Mouse (Mus musculus) kidney, postnatal 25 days (tissue): Measurements from ENCODE around the gene P2ry10b.

Experiments
- DNase-seq, 2 experiments: peaks; one replicate each; pipeline ENCODE4 v3.0.0; 2021; ENCODE audit warnings: mixed read lengths in 2 of 2

P2ry10b gene

DNA sequence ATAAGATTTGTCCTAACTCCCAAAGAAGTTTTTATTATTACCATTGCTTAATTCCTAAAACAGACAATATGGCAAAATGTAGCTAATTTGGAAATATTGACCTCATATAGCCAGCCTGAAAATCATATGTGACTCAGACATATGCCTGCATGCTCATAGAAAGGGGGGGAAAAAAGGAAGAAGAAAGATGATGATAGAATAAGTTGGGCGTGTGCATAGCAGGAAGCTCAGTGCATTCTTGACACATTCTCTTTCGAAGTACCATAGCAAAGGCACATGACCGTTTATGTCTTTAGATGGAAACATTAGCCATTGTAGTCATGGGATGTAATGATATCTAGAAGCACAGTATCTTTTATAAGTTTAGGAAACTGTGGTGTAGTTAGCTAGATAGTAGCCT is at the start of gene P2ry10b:
Gene P2ry10b (plus strand): TSS at position 247 of the 400 bp plus-strand sequence.
- DNase-seq = no peak

DNA sequence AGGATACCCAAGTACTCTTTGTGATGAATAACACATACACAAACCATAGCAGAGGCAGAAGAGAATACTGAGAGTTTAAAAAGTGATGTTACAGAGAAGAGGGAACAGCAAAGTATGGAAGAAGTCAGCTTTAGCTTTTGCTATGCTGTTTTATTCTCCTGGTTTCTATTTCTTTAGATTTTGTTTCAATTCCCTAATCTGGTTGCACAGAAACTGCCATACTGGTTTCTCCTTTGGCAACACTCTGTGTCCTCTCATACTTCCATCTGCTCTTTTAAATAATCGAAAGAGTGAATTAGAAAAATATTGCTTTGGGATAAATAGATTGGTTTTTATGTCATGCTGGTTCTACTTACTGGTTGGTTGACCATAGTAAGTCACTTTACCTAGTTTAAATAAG is 32.4 kb upstream of the P2ry10b start:
- DNase-seq = no peak

DNA sequence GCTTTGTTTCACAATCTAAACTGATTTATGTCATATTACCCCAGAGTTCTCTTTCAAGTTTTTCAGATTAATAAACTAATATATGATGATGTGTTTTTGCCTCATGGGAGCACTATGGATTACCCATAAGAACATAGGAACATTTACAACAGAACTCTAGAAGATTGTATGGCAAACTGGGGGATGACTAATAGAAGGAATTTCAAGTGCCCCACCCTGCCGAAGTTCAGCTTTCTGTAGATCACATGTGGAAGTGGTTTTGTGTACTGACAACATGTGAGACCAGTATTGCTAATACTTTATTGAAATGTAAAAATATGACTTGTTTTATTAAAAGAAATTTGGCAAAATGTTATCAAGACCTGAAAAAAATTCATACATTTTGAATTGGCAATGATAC is 31.7 kb upstream of the P2ry10b start:
- no peak for DNase-seq

DNA sequence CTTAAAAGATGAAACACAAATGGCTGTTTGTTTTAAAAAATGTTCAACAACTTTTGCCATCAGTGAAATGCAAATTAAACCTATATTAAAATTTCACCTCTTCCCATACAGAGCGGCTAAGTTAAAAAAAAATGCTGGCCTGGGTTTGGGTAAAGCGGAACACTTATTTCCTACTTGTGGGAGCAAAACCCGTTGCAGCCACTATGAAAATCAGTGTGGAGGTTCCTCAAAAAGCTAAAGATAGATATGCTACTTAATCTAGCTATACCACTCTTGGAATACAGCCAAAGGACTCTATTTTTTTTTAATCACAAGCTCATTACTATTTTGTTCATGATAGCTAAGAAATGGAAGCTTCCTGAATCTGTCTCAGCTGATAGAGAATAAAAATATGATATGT is 5.5 kb upstream of the P2ry10b start:
- no peak for DNase-seq

DNA sequence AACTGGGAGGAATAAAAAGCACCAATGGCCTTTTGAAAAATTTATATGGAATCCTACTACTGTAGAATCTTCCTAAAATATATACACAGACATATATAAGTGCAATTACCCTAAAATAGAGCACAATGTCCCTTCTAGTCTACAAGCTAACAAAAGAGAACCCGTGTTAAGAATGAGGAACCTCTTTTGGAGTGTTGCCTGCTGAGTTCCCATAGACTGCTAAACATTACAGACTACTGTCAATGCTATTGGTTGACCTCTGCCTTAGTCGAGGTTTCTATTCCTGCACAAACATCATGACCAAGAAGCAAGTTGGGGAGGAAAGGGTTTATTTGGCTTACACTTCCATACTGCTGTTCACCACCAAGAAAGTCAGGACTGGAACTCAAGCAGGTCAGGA is 4.8 kb upstream of the P2ry10b start:
- no peak for DNase-seq

DNA sequence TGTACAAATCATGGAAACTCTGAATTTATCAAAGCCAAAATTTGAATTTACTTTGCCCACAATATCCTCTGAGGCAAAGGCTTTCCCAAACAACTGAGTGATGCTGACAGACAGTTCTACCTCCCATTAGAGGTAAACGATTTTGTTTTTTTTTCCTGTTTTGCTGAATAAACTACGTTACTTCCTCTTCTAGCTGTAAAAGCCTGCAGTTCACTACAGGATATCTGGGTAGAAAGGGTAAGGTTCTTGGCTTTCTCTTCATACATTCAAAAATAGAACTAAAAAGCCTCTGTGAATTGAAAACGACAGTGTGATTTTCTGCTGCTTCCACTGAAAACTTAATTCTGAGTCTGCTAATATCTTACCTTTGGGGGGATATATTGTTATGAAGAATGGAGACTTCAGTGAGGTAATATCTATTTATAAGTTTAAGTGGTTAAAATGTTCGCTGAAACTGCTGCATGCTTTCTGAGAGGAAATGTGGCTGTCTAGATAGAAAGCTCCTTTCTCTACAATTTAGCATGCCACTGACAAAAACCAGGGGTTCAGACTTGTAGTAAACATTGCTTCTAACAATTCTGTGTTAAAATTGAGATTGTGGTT is 765 bp downstream of the P2ry10b start:
- DNase-seq = no peak

DNA sequence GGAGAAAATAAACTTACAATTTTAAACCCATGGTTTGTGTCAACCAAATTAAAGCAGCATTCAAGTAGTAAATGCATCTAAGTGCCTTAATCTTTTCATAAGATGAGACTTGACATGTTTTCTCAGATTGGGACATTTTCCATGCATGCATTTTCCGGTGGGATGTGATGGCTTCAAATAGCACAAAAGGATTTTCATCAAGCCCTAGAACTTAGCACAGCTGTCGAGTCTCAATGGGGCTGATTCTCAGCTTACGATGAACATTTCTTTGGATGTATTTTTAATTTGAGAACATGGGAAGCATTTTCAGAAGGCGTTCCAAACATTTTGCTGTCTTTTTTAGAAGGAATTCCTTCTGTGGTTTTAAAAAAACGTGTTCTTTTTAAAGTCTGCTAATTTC is 1.3 kb downstream of the P2ry10b start:
- no peak for DNase-seq

DNA sequence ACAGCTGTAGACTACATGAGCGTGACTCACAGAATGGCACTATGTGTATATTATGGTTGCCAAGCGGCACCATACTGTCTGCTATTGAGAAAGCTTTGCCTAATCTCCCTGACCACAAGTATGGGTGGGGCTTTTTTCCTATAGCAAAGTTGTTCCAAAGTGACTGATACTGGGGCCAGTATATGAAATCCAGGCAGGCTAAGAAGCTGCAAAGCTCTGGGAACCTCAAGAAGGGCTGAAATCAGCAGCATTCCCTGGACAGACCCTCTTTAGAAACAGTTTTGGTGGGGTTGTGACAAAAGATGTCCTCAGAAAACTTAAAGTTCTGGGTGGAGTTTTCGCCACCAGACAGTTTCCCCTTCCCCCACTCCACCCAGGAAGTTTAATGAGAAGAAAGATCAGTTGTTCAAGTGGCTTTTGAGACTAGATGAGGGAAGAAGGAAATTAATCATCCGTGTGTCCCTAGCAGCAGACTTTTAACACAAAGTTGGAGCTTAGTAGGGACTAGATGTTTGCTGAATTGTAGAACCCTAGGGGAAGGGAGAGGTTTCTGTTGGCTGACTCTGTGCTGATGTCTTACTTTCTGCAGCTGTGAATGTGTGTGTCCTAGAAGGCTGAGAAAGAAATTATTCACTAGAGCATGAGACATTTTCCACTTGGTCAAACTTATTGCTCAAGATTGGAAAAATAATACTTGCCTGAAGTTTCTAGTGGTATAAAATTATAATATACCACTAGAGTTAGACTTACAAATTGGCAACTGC is 2.2 kb downstream of the P2ry10b start:
- DNase-seq = no peak

DNA sequence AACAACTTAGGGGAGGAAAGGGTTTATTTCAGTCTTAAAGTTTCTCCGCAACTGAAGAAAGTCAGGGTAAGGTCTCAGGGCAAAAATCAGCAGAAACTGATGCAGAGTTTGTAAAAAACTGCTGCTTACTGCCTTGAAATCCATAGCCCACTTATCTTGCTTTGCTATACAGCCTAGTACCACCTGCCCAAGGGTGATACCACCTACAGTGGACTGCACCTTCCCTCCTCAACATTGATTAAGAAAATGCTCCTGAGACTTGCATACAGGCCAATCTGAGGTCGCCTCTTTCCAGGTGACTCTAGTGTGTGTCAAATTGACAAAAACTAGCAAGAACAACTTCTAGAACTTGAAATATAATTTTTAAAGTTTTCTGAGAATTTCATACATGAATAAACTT is 7.3 kb downstream of the P2ry10b start:
- DNase-seq = no peak

DNA sequence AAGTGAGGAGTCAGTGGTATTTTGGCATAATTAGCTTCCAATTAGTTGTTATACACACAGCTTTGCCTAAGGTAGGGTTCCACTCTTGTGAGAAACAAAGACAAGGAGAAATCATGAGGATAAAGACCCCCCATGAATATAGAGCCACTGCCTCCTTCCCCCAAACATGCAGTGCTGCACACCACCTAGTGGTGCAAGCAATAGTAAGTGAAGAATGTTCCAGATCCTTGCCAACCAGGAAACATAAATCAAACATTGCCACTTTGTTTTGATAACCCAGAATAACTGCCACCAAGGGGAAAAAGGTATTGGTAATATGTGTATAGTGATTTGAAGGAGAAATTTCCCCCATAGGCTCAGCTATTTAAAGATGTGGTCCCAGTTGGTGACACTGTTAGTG is 11.8 kb downstream of the P2ry10b start:
- DNase-seq = peak in 1 of 2 experiments; percentile 4

DNA sequence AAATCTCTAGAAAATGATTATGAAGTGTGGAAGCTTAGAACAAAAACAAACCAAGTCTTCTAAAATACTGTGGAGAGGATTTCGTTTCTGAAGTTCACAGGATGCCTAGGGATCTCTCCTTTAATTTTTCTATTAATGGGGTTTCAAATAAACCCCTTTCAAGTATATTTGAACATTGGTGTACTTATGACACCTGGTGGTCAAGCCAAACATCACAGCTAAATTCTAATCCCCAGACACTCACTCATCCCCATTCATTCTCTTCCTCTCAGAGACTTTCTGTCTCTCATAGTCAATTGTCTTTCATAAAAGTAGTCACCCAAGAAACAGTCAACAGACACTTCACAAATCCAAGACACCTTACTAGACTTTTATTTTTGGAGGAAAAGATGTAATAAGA is 19.6 kb downstream of the P2ry10b start:
- DNase-seq = peak in 1 of 2 experiments; percentile 17

DNA sequence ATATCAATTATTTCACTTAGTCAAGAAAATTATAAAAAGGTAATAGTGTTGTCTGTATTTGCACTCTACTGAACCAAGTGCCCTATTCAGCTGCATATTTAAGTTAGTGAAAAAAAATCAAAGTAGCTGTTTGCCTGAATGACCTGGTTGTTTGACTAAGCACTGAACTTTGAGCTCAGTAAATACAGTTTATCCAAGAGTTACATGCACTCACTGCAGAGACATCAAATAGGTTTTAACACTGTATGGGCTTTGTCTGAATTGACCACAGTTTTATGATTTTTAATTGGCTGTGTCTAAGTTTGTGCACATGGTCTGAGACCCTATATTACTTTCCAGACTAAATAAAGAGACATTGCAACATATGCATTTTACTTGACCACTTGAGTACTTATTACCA is 20.4 kb downstream of the P2ry10b start:
- DNase-seq = no peak

DNA sequence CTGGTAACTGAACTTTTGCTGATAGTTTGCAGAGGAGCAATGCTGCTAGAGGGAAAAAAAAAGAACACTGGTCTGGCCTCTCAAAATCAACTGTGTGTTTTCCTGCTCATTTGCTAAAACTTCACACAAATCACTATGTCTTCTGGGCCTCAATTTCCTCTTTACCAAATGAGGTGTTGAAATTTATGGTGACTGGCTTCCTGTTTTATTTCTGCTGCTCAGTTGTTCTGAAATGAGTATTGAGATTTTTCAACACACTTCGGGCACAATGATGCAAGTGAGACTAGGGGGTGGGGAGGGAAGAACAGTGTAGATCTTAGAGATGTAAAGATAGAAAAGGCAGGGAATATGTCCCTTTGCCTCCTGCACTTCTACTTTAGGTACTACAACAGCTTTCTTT is 30.0 kb downstream of the P2ry10b start:
- no peak for DNase-seq

DNA sequence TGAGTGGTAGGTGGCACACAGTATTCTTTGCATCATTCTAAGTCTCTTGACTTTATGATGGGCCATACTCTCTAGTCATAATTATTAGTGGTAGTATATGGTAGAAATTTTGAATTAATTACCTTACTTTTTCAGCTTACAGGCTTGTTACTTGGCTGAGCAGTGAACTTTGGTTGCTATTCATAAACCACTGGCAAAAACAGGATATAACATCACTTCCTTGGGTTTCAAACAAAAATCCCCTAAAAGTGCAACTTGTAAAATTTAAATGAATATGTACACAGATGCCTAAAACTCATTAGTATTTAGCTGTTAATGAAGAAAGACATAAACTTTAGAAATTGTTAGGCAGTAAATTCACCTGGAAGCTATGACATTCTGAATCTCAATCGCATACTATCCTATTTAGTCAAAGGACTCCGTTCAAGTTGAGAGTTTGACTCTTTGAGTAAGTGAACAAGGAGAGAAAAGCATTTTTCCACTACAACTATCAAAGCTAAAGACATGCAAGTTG is 68.9 kb downstream of the P2ry10b start:
- DNase-seq = no peak
